Mouse (Mus musculus): ENCODE data around the gene Lrig1. TPM values are rescaled to one million over a fixed set of nuclear protein-coding genes. Genes with fewer than 3 reads are reported as not detected.
A peak's percentile ranks its signal among the peaks of the same experiment; 100 is the strongest.

Gene Lrig1
- polyA plus RNA-seq, 1 experiment from 2014 or later = 9.7 TPM

DNA sequence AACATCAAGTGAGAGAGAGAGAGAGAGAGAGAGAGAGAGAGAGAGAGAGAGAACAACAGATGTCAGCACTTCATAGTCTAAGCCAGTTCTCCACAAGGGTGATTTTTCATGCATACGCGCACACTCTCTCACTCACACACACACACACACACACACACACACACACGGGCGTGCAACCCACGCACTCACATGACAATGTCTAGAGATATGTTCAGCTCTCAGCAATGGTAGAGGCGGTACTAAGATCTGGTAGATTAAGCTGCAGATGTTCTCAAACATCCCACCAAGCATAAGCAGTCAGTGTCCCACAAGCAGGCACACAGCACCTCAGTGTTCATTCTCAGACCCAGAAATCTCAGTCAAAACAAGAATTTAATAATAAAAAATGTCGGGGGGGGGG, 34.7 kb downstream of the Lrig1 start:
- peaks cover 56% of the 10 kb centered on the region for H3K4me1 ChIP-seq
- no peaks in the 10 kb centered on the region for H3K27me3 ChIP-seq (ENCODE audit: insufficient read depth, poor library complexity, severe bottlenecking)
- H3K36me3 ChIP-seq = no peaks in the 10 kb centered on the region
- no peak for DNase-seq (ENCODE audit: low spot score)
- H3K9me3 ChIP-seq = no peaks in the 10 kb centered on the region
- no peak overlapping the region for H3K27ac ChIP-seq
- 76% methylated on average over 7 of the region's 7 CpGs for WGBS
- no peak overlapping the region for H3K4me3 ChIP-seq

DNA sequence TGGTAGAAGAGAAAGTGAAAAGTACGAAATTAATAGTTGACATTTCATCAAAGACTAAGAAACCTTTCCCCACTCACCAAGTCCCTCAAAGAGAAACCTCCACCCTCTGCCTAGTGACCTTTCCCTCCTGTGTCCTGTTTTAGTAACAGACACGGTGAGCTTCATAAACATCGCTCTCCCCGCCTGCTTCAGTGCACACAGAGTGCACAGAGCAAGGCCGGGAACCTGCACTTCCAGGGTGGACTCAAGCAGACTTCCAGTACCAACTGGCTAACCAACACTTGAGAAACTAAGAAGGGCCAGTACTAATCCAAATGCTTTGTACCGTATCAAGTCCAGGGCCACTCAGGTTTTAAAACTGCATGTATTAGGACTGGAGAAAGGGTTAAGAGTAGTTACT, 36.0 kb downstream of the Lrig1 start:
- Histone ChIP-seq H3K27me3 (ENCODE audit: insufficient read depth, poor library complexity, severe bottlenecking) (0 out of 2 replicates have a peak, but pooled peaks cover 5% of the 10 kb centered on the region), H3K9me3 (no peaks in the 10 kb centered on the region), H3K4me3 (no peak overlapping the region), H3K27ac (no peak overlapping the region), H3K36me3 (no peaks in the 10 kb centered on the region), H3K4me1 (peaks cover 58% of the 10 kb centered on the region)
- 59% methylated on average over 6 of the region's 6 CpGs for WGBS
- no peak for DNase-seq (ENCODE audit: low spot score)

DNA sequence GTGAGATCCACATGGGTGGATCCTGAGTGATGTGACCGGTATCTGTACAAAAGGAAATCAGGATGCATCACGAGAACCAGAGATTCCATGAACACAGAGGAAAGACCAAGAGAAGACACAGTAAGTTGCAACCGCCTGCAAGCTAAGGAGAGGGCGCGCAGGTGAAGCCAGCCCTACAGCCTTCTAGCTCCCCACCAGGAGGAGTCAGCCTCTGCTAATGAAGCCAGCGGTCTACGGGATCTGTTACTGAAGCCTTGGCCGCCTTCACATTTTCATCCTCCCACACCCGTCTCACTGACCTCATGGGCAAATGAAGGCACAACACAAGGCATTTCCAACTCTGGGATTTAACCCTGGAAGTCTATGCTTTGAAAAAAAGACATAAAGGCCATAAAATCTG, 38.0 kb downstream of the Lrig1 start:
- 0 out of 2 replicates have a peak, but pooled peaks cover 5% of the 10 kb centered on the region for H3K27me3 ChIP-seq (ENCODE audit: insufficient read depth, poor library complexity, severe bottlenecking)
- WGBS = 69% methylated on average over 9 of the region's 9 CpGs

DNA sequence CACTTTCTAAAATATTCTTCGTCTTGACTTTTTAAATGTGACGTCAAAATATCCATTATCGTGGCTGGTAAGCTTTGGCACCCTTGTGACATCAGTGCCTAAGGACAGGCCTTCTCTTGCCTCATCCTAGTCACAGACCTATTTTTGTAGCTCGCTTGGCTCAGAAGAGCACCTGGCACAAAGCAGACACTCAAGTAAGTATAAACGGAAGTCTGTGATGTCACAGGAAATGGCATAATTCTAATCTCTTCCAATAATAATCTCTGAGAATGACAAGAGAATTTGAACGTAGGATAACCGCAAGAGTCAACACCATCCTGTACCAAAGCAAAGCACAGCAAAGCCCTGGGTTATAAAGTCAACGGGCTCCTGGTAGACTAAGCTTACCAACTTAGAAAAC, 38.6 kb downstream of the Lrig1 start:
- Histone ChIP-seq H3K27me3 (ENCODE audit: insufficient read depth, poor library complexity, severe bottlenecking) (0 out of 2 replicates have a peak, but pooled peaks cover 5% of the 10 kb centered on the region), H3K9me3 (no peaks in the 10 kb centered on the region), H3K4me3 (no peak overlapping the region), H3K36me3 (no peaks in the 10 kb centered on the region; the same call in 1 of the 2 replicates), H3K27ac (no peak overlapping the region), H3K4me1 (peaks cover 57% of the 10 kb centered on the region)
- no peak for DNase-seq (ENCODE audit: low spot score)
- WGBS = 84% methylated on average over 8 of the region's 8 CpGs

More for the DNA sequence above, 38.0 kb downstream of the Lrig1 start:
- Histone ChIP-seq H3K4me1 (peaks cover 57% of the 10 kb centered on the region), H3K4me3 (no peak overlapping the region), H3K9me3 (no peaks in the 10 kb centered on the region), H3K27ac (no peak overlapping the region), H3K36me3 (no peaks in the 10 kb centered on the region)
- no peak for DNase-seq (ENCODE audit: low spot score)

DNA sequence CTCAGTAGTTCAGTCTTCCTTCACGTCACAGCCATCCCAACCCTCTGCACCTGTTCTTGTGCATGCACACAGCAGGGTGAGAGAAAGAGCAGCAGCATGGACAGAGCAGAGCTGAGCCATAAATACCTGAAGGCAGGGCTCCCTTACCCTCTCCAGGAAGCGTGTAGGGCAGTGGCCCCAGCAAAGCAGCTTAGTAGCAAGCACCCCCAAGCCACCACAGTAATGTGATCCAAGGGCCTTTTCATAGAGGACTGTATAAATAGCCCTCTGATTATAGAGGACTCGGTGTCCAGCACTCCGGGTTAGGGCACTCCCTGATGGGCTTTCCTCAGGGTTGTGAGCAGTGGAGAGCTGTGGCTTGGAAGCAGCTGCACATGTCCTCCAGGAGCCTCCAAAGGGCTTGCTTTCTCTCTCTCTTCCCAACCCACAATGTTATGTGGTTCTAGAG, 40.0 kb downstream of the Lrig1 start:
- 0 out of 2 replicates have a peak, but pooled peaks cover 5% of the 10 kb centered on the region for H3K27me3 ChIP-seq (ENCODE audit: insufficient read depth, poor library complexity, severe bottlenecking)
- DNase-seq (ENCODE audit: low spot score) = no peak
- H3K27ac ChIP-seq = no peak overlapping the region
- 67% methylated on average over 4 of the region's 4 CpGs for WGBS
- H3K4me3 ChIP-seq = no peak overlapping the region
- H3K36me3 ChIP-seq = no peaks in the 10 kb centered on the region; the same call in 1 of the 2 replicates
- H3K9me3 ChIP-seq = no peaks in the 10 kb centered on the region
- peaks cover 50% of the 10 kb centered on the region for H3K4me1 ChIP-seq

DNA sequence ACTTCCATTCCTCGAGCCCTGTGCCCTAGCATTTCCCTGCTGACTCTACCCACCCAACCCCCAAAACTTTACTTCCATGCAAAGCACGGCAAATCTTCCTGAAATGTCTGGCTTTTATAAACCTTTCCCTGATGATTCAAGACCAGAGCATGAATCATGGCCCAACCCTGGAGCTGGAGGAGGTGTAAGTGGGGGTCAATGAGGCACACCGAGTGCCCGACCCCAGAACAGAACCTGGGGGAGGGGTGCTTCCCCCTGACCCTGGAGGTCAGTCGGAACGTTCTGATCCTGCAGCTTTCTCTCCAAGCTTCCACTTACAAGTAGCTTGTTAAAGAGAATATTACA, 41.9 kb downstream of the Lrig1 start:
- H3K9me3 ChIP-seq = no peaks in the 10 kb centered on the region
- no peak overlapping the region for H3K4me3 ChIP-seq
- WGBS = 59% methylated on average over 6 of the region's 6 CpGs
- H3K36me3 ChIP-seq = no peaks in the 10 kb centered on the region; the same call in 1 of the 2 replicates
- DNase-seq (ENCODE audit: low spot score) = no peak
- H3K27me3 ChIP-seq (ENCODE audit: insufficient read depth, poor library complexity, severe bottlenecking) = 0 out of 2 replicates have a peak, but pooled peaks cover 5% of the 10 kb centered on the region
- peak overlapping the region; percentile 56; the same call in 1 of the 2 replicates for H3K27ac ChIP-seq
- H3K4me1 ChIP-seq = peaks cover 43% of the 10 kb centered on the region

DNA sequence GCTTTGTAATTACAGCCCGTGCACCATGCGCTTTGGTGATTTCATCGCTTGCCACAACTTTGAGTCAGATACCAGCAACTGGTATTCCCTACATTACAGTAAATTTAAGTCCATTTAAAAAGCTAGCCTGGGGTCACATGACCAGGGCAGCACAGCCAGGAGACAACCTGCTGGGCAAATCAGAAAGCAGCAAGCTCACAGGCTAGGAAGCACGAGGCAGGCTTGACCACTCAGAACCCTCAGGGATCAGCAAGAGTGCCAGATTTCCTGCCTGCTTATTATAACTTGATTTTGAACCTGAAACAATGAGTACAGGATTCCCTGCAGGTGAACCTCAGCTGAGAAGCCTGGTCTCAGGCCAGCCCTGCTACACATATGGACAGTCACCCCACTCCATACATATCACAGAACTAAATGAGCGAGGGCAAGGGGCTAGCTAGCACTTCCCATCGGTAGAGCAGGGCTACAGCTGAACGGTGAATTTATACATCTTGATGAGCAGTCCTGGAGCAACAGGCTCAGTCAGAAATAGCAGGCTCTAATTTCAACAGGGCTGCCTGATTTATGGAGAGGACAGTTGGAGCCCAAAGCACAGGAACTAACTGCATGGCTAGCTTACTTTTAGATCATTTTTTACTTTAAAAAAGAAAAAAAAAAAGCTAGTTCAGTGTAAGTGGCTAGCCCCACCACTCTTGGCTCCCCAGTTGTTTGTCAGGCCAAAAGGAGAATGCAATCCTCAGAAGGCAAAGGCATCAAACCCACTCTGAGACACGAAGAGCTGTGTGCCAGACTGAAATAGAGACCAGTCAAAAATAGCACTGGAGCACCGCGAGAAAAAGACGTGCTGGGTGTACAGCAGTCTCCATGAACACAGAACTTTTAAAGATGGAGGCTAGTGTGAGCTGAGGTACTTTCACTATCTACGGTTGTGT, 42.5 kb downstream of the Lrig1 start:
- H3K36me3 ChIP-seq = no peaks in the 10 kb centered on the region; the same call in 1 of the 2 replicates
- H3K27ac ChIP-seq = peak overlapping the region; percentile 59; the same call in 1 of the 2 replicates
- no peak for DNase-seq (ENCODE audit: low spot score)
- peaks cover 43% of the 10 kb centered on the region for H3K4me1 ChIP-seq
- 65% methylated on average over 12 of the region's 12 CpGs for WGBS
- no peaks in the 10 kb centered on the region for H3K9me3 ChIP-seq
- H3K4me3 ChIP-seq = no peak overlapping the region
- 0 out of 2 replicates have a peak, but pooled peaks cover 5% of the 10 kb centered on the region for H3K27me3 ChIP-seq (ENCODE audit: insufficient read depth, poor library complexity, severe bottlenecking)

DNA sequence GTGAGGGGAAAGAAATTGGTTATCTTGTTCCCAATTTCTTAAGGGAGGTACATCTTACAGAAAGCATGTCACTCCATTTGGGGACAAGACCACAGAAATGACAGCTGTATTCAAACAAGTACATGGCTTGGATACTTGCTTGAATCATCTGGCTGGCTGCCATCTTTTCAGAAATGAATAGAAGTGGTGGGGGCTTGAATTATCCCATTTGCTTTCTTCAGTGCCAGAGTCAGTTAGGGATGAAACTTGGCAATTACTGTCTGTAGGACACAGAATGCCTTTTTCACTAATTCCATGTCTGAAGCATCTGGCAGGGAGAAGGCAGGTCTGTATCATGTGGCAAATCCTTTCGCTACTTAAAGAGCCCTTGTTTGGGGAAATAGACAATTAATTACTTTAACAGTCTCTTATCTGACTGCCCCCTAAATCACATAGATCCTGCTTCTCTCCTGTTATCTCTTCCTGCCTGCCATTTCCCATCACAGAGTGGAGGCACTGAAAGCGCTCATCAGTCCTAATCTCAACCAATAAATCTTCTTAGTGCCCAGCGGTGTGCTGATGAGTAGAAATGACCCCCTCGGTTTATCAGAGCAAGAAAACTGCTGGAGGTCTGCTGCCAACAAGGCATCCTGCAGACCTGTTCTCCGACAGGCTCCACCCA, 44.0 kb downstream of the Lrig1 start:
- Histone ChIP-seq H3K4me1 (peaks cover 38% of the 10 kb centered on the region), H3K27me3 (ENCODE audit: insufficient read depth, poor library complexity, severe bottlenecking) (0 out of 2 replicates have a peak, but pooled peaks cover 5% of the 10 kb centered on the region), H3K4me3 (no peak overlapping the region), H3K9me3 (no peaks in the 10 kb centered on the region), H3K27ac (no peak overlapping the region), H3K36me3 (no peaks in the 10 kb centered on the region; the same call in 1 of the 2 replicates)
- 16% methylated on average over 5 of the region's 5 CpGs for WGBS
- no peak for DNase-seq (ENCODE audit: low spot score)

DNA sequence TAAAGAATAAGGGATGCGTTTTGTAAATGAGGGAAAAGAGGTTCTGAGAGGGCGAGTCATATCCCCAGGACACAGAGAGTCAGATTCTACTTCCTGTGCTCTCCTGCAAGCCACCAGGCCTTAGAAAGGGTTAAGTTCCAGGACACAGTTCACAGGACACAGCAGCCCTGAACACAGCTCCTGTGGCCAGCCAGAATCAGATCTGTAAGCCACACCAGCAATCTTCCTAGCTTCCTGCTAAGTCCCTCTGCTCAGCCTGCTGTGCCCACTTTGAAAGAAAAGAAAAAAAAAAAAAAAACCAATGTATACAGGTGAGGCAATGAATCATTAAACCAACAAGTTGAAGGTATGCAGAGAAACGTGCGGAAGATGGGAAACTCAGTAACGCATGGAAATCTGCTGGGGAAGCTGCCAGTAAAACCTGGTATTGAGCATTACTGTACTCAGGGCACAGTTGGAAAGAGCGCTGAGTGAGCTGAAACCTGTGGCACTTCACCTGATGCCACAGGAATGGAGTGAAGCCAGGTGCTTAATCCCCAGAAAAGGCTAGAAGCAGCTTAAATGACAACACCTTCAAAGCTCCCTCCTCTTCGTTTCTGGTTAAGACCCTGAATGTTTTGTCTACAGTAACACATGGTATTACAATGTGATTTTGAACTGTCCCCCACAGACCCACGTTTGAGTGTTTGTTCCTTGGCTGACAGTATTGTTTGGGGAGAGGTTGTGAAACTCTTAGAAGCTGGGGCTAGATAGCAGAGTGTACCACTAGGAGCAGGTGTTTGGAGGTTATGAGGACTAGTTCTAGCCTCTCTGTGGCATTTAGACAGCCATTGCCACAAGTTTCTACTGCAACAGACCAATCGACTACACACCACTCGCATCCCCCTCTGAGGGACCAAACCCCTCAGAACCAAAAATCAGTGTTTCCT, 46.3 kb downstream of the Lrig1 start:
- Histone ChIP-seq H3K36me3 (no peaks in the 10 kb centered on the region; the same call in 1 of the 2 replicates), H3K9me3 (no peaks in the 10 kb centered on the region), H3K4me3 (no peak overlapping the region), H3K4me1 (peaks cover 46% of the 10 kb centered on the region), H3K27me3 (ENCODE audit: insufficient read depth, poor library complexity, severe bottlenecking) (peaks cover 10% of the 10 kb centered on the region; the same call in 1 of the 2 replicates), H3K27ac (no peak overlapping the region)
- no peak for DNase-seq (ENCODE audit: low spot score)
- WGBS = 77% methylated on average over 10 of the region's 10 CpGs

DNA sequence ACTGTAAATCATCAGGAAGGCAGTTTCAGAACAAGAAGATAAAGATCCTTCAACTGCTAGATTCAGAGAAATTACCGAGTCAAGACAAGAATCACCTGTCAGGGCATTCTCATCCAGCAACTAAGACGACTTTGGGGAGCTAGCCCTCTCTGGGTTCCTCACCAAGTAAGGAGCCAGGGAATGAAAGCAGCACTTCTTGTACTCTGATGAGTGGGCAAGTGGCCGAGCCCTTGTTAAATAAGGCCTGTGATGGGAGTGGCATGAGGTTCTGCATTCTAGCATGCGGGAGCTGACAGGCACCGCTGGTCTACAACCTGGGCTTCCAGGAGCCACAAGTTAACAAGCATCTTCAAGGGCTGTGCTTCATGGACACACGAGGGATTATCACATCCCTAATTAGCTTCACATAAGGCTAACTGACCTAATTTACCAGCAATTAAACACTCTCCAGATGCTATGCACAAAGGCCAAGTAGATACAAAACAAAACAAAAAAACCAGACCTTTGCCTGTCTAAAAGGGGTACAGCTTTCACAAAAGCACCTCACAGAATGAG, 47.2 kb downstream of the Lrig1 start:
- peaks cover 46% of the 10 kb centered on the region for H3K4me1 ChIP-seq
- peaks cover 10% of the 10 kb centered on the region; the same call in 1 of the 2 replicates for H3K27me3 ChIP-seq (ENCODE audit: insufficient read depth, poor library complexity, severe bottlenecking)
- no peak for DNase-seq (ENCODE audit: low spot score)
- H3K4me3 ChIP-seq = no peak overlapping the region
- H3K27ac ChIP-seq = no peak overlapping the region
- WGBS = 72% methylated on average over 6 of the region's 6 CpGs
- H3K36me3 ChIP-seq = no peaks in the 10 kb centered on the region; the same call in 1 of the 2 replicates
- no peaks in the 10 kb centered on the region for H3K9me3 ChIP-seq

DNA sequence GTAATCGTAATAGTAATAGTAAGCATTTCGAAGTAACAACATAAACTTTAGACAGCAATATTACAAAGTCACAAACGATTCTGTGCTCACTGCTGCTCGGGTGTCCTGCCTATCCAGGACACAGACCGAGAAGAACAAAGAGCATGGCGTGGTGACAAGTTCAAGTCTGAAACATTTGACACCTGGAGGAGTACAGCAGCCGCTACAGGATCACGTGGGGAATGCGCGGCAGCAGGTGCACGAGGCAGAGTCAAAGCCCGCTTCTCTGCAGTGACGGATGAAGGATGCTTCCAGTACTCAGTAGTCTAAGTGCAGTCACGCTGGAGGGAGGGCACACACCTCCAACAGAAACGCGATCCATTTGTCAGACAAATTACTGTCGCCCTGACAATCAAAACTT, 48.4 kb downstream of the Lrig1 start:
- no peaks in the 10 kb centered on the region for H3K9me3 ChIP-seq
- no peak overlapping the region for H3K27ac ChIP-seq
- H3K36me3 ChIP-seq = no peaks in the 10 kb centered on the region; the same call in 1 of the 2 replicates
- WGBS = 73% methylated on average over 17 of the region's 17 CpGs
- H3K4me1 ChIP-seq = peaks cover 46% of the 10 kb centered on the region
- H3K27me3 ChIP-seq (ENCODE audit: insufficient read depth, poor library complexity, severe bottlenecking) = peaks cover 13% of the 10 kb centered on the region; the same call in 1 of the 2 replicates
- H3K4me3 ChIP-seq = no peak overlapping the region
- no peak for DNase-seq (ENCODE audit: low spot score)

DNA sequence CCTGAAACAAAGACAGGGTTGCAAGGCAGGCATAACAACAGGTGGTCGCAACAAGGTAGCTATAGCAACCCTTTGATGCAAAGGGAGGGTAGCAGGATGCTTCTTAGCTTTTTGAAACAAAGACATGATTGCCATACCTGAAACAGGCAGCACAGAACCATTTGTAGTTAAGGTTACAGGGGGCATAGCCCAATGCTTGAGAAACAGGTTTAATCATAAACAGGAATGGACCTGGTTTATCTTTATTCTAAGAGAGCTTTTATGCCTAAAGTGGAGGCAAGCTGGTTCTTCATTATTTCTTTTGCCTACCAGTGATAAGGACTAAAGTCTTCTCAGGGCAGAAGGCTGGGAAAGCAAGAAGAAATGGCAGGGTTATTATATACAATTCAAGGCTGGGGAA, 50.3 kb downstream of the Lrig1 start:
- no peak overlapping the region for H3K4me3 ChIP-seq
- no peak overlapping the region for H3K27ac ChIP-seq
- peaks cover 15% of the 10 kb centered on the region; the same call in 1 of the 2 replicates for H3K27me3 ChIP-seq (ENCODE audit: insufficient read depth, poor library complexity, severe bottlenecking)
- DNase-seq (ENCODE audit: low spot score) = no peak
- 70% methylated on average over 1 of the region's 1 CpGs for WGBS
- no peaks in the 10 kb centered on the region for H3K36me3 ChIP-seq
- H3K9me3 ChIP-seq = no peaks in the 10 kb centered on the region
- peaks cover 44% of the 10 kb centered on the region for H3K4me1 ChIP-seq

Data from heart, embryonic 10.5 days (tissue).